Mouse (Mus musculus) erythroblast, embryonic 14.5 days (primary cell): Measurements from ENCODE around the gene Gpr15. TPM values are rescaled to one million over a fixed set of nuclear protein-coding genes. Genes with fewer than 3 reads are reported as not detected.

ENCODE experiments used
- H3K27me3 ChIP-seq: 2 replicates; pipeline ENCODE4 v1.6.1; 2012; ENCODE audit warnings: inconsistent platforms; ENCODE audit not compliant: control insufficient read depth
- H3K36me3 ChIP-seq: 2 replicates; pipeline ENCODE4 v1.6.1; 2012; ENCODE audit warnings: mild to moderate bottlenecking, inconsistent platforms; ENCODE audit not compliant: control insufficient read depth
- H3K4me1 ChIP-seq: 2 replicates; pipeline ENCODE4 v1.6.1; 2012; ENCODE audit warnings: inconsistent platforms; ENCODE audit not compliant: control insufficient read depth
- H3K4me3 ChIP-seq: replicated peaks from 2 replicates; pipeline ENCODE3; 2012; ENCODE audit warnings: moderate library complexity, mild to moderate bottlenecking, inconsistent platforms
- H3K9me3 ChIP-seq: 2 replicates; pipeline ENCODE4 v1.6.1; 2012; ENCODE audit warnings: low read length, inconsistent platforms, mixed read lengths; ENCODE audit not compliant: control insufficient read depth
- GATA1 ChIP-seq: IDR thresholded peaks from 2 replicates; pipeline ENCODE4 v1.6.1; 2012; ENCODE audit warnings: low read length, inconsistent platforms, mixed read lengths
- TAL1 ChIP-seq: IDR thresholded peaks from 3 replicates; pipeline ENCODE4 v1.6.1; 2012; ENCODE audit warnings: low read length, inconsistent platforms, mixed read lengths
- polyA plus RNA-seq: library from polyadenylated mRNA; stranded (reverse); fragments of >175 nt; gene quantifications from 2 replicates; pipeline ENCODE4 v1.2.3, GENCODE M21; 2012

Gpr15 gene
- polyA plus RNA-seq, 1 experiment: not detected

DNA sequence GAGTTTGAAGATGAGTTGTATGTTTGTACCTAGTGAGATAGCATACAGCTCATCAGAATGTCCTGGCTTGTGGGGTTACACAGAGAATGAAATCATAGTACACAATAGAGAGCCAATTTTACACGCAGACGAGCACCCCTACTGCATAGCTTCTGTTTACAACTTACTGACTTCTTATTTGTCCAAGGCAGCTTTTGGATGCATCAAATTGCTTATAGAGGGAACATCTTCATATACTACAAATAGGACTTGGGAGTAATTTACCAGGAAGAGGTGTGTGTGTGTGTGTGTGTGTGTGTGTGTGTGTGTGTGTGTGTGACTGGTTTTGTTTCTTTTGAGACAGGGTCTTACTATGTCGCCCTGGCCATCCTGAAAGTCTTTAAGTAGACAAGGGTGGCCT is 50.3 kb downstream of the Gpr15 start:
- H3K36me3 ChIP-seq: peaks cover 53% of the 10 kb centered on the region
- no peaks in the 10 kb centered on the region for H3K9me3 ChIP-seq
- no peak for TF ChIP-seq TAL1
- TF ChIP-seq GATA1: no peak
- H3K4me1 ChIP-seq: peaks cover 71% of the 10 kb centered on the region
- H3K27me3 ChIP-seq: no peaks in the 10 kb centered on the region
- H3K4me3 ChIP-seq: peak overlapping the region; percentile 87

Other genes with a start within 250 kb of the Gpr15 start
- gene St3gal6, start 194.8 kb downstream of the Gpr15 start, polyA plus RNA-seq: 10.4 and 11.5 TPM in 2 replicates
- not detected in 2 replicates for gene Gm813, start 102.1 kb downstream of the Gpr15 start, polyA plus RNA-seq
- 0.04 TPM in 1 of 2 replicates, not detected in the other for gene E330017A01Rik, start 80.3 kb downstream of the Gpr15 start, polyA plus RNA-seq
- 45.0 and 55.5 TPM in 2 replicates for gene Cpox, start 48.8 kb downstream of the Gpr15 start, polyA plus RNA-seq
- gene Cldnd1, start 8.8 kb upstream of the Gpr15 start, polyA plus RNA-seq: 0.21 and 0.29 TPM in 2 replicates
- 0.04 TPM in 1 of 2 replicates, not detected in the other for gene Olfr172, start 44.1 kb upstream of the Gpr15 start, polyA plus RNA-seq
- gene Olfr173, start 81.2 kb upstream of the Gpr15 start, polyA plus RNA-seq: not detected in 2 replicates
- not detected in 2 replicates for gene Olfr175-ps1, start 107.7 kb upstream of the Gpr15 start, polyA plus RNA-seq
- not detected in 2 replicates for gene Olfr177, start 155.7 kb upstream of the Gpr15 start, polyA plus RNA-seq
- not detected in 2 replicates for gene Olfr178, start 173.0 kb upstream of the Gpr15 start, polyA plus RNA-seq
- gene Olfr181, start 209.7 kb upstream of the Gpr15 start, polyA plus RNA-seq: not detected in 2 replicates
- not detected in 2 replicates for gene Olfr180, start 210.3 kb upstream of the Gpr15 start, polyA plus RNA-seq